Mouse (Mus musculus) stomach, embryonic 15.5 days (tissue): Measurements from ENCODE around the gene Gm18336. TPM values are rescaled to one million over a fixed set of nuclear protein-coding genes. Genes with fewer than 3 reads are reported as not detected.
"Not testable (repeated sequence)": the region's sequence is repeated elsewhere in the genome, so short reads cannot be mapped to it uniquely, and the experiment has no call there.

Experiments used
- ATAC-seq: fragments of 200-750 bp; cut with Nextera tagmentation; 2 replicates; pipeline ENCODE4 v1.8.0; 2017; ENCODE audit warnings: low read depth, moderate number of reproducible peaks, moderate TSS enrichment; ENCODE audit not compliant: insufficient read depth, low FRiP score
- H3K27ac ChIP-seq: fragments of 300-500 bp; sonication (generic); 2 replicates; pipeline ENCODE4 v1.5.1; 2015; ENCODE audit warnings: mild to moderate bottlenecking, inconsistent platforms
- H3K27me3 ChIP-seq: fragments of 300-500 bp; sonication (generic); replicated peaks from 2 replicates; pipeline ENCODE4 v1.6.1; 2015; ENCODE audit warnings: inconsistent platforms
- H3K36me3 ChIP-seq: fragments of 300-500 bp; sonication (generic); 2 replicates; pipeline ENCODE4 v1.6.1; 2015; ENCODE audit warnings: inconsistent platforms
- H3K4me1 ChIP-seq: fragments of 300-500 bp; sonication (generic); 2 replicates; pipeline ENCODE4 v1.6.1; 2015; ENCODE audit warnings: inconsistent platforms
- H3K4me2 ChIP-seq: fragments of 300-500 bp; sonication (generic); 2 replicates; pipeline ENCODE4 v1.6.1; 2015; ENCODE audit warnings: mild to moderate bottlenecking, inconsistent platforms
- H3K4me3 ChIP-seq: fragments of 300-500 bp; sonication (generic); replicated peaks from 2 replicates; pipeline ENCODE4 v1.5.1; 2015; ENCODE audit warnings: inconsistent platforms
- H3K9ac ChIP-seq: fragments of 300-500 bp; sonication (generic); 2 replicates; pipeline ENCODE4 v1.6.1; 2015; ENCODE audit warnings: inconsistent platforms
- H3K9me3 ChIP-seq: fragments of 300-500 bp; sonication (generic); 2 replicates; pipeline ENCODE4 v1.6.1; 2016; ENCODE audit warnings: inconsistent platforms
- WGBS: fragments of 180-500 bp; shearing (Covaris S2); methylation state at CpG from one replicate; pipeline ENCODE4 v1.1.7; 2015; 5-methylcytosine and 5-hydroxymethylcytosine counted together
- polyA plus RNA-seq: library from polyadenylated mRNA; unstranded; fragments of >200 nt; fragmentation: Nextera tagmentation; extraction: Ambion mirVana; gene quantifications from 2 replicates; pipeline ENCODE4 v1.2.1, GENCODE M21; 2015

The Gm18336 gene
- polyA plus RNA-seq, result not detected in 2 replicates

GRCm38 (mm10) chrX:73398636-73399035 is at the start of gene Gm18336:
Gene Gm18336, minus strand, starts transcription at chrX:73398736.
- not testable (repeated sequence) for H3K4me2 ChIP-seq, H3K9ac ChIP-seq, H3K4me3 ChIP-seq, ATAC-seq, H3K36me3 ChIP-seq, H3K27me3 ChIP-seq, H3K9me3 ChIP-seq, H3K27ac ChIP-seq, H3K4me1 ChIP-seq
- WGBS, result 63% methylated on average over 2 of the region's 2 CpGs

GRCm38 (mm10) chrX:73441428-73441827 is 42.9 kb upstream of the Gm18336 start:
- H3K27ac ChIP-seq, result no peak overlapping the region
- ATAC-seq, result no peak
- no peak overlapping the region for H3K4me3 ChIP-seq
- no peak overlapping the region for H3K4me2 ChIP-seq
- H3K9me3 ChIP-seq, result no peaks in the 10 kb centered on the region
- 54% methylated on average over 2 of the region's 2 CpGs for WGBS
- no peaks in the 10 kb centered on the region for H3K27me3 ChIP-seq
- H3K9ac ChIP-seq, result no peak overlapping the region
- H3K36me3 ChIP-seq, result no peaks in the 10 kb centered on the region
- no peaks in the 10 kb centered on the region for H3K4me1 ChIP-seq

- no peaks in the 10 kb centered on the region for H3K4me1 ChIP-seq
- WGBS, result 55% methylated on average over 11 of the region's 11 CpGs
- H3K9me3 ChIP-seq, result no peaks in the 10 kb centered on the region
- H3K27me3 ChIP-seq, result no peaks in the 10 kb centered on the region
- peak; percentile 43; the same call in 1 of the 2 replicates for ATAC-seq
- no peaks in the 10 kb centered on the region for H3K36me3 ChIP-seq
- no peak within 1 kb of the TSS for H3K27ac ChIP-seq
- no peak within 1 kb of the TSS for H3K4me3 ChIP-seq
- H3K4me2 ChIP-seq, result no peak within 1 kb of the TSS
- no peak within 1 kb of the TSS for H3K9ac ChIP-seq
Observed at GRCm38 (mm10) chrX:73435252-73435651, 36.7 kb upstream of the Gm18336 start, which contains the start of gene Trex2. Gene Trex2, minus strand, starts transcription at chrX:73435344.

GRCm38 (mm10) chrX:73432850-73433249 is 34.3 kb upstream of the Gm18336 start:
- Histone ChIP-seq H3K4me3 (no peak overlapping the region), H3K9me3 (no peaks in the 10 kb centered on the region), H3K4me1 (no peaks in the 10 kb centered on the region), H3K9ac (no peak overlapping the region), H3K4me2 (no peak overlapping the region), H3K36me3 (no peaks in the 10 kb centered on the region), H3K27ac (no peak overlapping the region), H3K27me3 (no peaks in the 10 kb centered on the region)
- 60% methylated on average over 5 of the region's 5 CpGs for WGBS
- no peak for ATAC-seq

DNA sequence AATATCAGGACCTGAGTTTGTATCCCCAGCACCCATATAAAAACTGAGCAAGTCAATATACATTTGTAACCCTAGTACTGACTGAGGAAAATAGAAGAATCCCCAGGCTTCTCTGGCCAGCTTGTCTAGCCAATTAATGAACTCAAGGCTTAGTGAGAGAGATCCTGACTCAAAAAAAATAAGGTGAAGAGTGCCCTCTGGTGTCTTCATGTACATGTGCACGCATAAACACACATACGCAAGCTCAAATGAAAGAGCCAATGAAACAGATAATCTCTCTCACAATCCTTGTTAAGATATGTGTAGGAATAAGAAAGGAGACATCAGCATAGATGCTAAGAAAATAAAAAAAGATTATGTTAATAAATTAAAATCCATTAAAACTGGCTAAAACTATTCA is 31.5 kb upstream of the Gm18336 start:
- Histone ChIP-seq H3K4me3 (no peak overlapping the region), H3K4me1 (no peaks in the 10 kb centered on the region), H3K9ac (no peak overlapping the region), H3K27ac (no peak overlapping the region), H3K9me3 (no peaks in the 10 kb centered on the region), H3K27me3 (no peaks in the 10 kb centered on the region), H3K36me3 (no peaks in the 10 kb centered on the region), H3K4me2 (no peak overlapping the region)
- 71% methylated on average over 2 of the region's 2 CpGs for WGBS
- no peak for ATAC-seq

GRCm38 (mm10) chrX:73412767-73413166 is 14.2 kb upstream of the Gm18336 start:
- 43% methylated on average over 1 of the region's 1 CpGs for WGBS
- H3K4me1 ChIP-seq, result no peaks in the 10 kb centered on the region
- no peaks in the 10 kb centered on the region for H3K27me3 ChIP-seq
- no peaks in the 10 kb centered on the region for H3K9me3 ChIP-seq
- H3K27ac ChIP-seq, result no peak overlapping the region
- no peak for ATAC-seq
- no peak overlapping the region for H3K4me2 ChIP-seq
- no peaks in the 10 kb centered on the region for H3K36me3 ChIP-seq
- H3K4me3 ChIP-seq, result no peak overlapping the region
- H3K9ac ChIP-seq, result no peak overlapping the region

DNA sequence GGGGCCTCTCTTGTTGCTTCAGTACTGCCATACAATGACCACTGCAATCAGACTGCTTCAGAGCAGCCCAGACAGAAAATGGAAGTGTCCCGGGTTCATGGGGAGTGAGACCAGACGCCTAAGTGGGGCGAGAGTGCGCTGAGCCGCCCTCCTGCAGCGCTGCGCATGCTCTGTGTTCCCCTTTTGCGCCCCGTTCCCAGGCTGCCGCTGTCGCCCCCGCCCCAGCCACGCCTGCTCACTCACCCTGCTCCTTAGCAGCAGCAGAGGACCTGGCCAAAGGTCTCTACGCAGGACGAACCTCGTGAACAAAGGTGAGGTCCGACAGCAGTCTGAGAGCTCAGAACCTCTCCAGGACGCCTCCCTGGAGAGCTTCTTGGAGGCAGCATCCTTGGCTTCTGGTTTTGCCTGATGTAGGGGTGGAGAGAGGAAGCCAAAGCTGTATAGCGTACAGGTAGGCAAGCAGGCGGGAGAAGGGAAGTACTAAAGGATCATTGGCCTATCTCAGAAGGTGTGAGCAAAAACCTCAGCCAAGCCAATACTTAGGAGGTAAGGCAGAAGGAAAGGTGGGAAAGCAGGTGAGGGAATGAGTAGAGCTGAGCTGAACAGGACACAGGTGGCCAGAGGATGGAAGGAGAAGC is 12.5 kb upstream of the Gm18336 start, which contains the start of gene Zfp92:
Gene Zfp92 (plus strand): TSS at position 217 of the 638 bp plus-strand sequence.
- Histone ChIP-seq H3K4me1 (no peaks in the 10 kb centered on the region), H3K27me3 (no peaks in the 10 kb centered on the region), H3K9ac (no peak within 1 kb of the TSS), H3K27ac (no peak within 1 kb of the TSS), H3K4me2 (peak within 1 kb of the TSS; percentile 50), H3K4me3 (peak within 1 kb of the TSS; percentile 28), H3K36me3 (no peaks in the 10 kb centered on the region), H3K9me3 (no peaks in the 10 kb centered on the region)
- no peak for ATAC-seq
- 17% methylated on average over 18 of the region's 20 CpGs for WGBS

- no peak for ATAC-seq
- no peak overlapping the region for H3K4me3 ChIP-seq
- no peak overlapping the region for H3K4me2 ChIP-seq
- 89% methylated on average over 12 of the region's 12 CpGs for WGBS
- no peaks in the 10 kb centered on the region for H3K27me3 ChIP-seq
- no peaks in the 10 kb centered on the region for H3K4me1 ChIP-seq
- H3K9ac ChIP-seq, result no peak overlapping the region
- no peaks in the 10 kb centered on the region for H3K9me3 ChIP-seq
- no peak overlapping the region for H3K27ac ChIP-seq
- no peaks in the 10 kb centered on the region for H3K36me3 ChIP-seq
Observed at GRCm38 (mm10) chrX:73401616-73402015, 3.1 kb upstream of the Gm18336 start.

- no peak overlapping the region for H3K4me2 ChIP-seq
- no peaks in the 10 kb centered on the region for H3K27me3 ChIP-seq
- ATAC-seq, result no peak
- no peak overlapping the region for H3K4me3 ChIP-seq
- H3K4me1 ChIP-seq, result no peaks in the 10 kb centered on the region
- H3K9ac ChIP-seq, result no peak overlapping the region
- H3K27ac ChIP-seq, result no peak overlapping the region
- no peaks in the 10 kb centered on the region for H3K36me3 ChIP-seq
- no peaks in the 10 kb centered on the region for H3K9me3 ChIP-seq
- WGBS, result 89% methylated on average over 20 of the region's 20 CpGs
Observed at GRCm38 (mm10) chrX:73400951-73401350, 2.4 kb upstream of the Gm18336 start.

DNA sequence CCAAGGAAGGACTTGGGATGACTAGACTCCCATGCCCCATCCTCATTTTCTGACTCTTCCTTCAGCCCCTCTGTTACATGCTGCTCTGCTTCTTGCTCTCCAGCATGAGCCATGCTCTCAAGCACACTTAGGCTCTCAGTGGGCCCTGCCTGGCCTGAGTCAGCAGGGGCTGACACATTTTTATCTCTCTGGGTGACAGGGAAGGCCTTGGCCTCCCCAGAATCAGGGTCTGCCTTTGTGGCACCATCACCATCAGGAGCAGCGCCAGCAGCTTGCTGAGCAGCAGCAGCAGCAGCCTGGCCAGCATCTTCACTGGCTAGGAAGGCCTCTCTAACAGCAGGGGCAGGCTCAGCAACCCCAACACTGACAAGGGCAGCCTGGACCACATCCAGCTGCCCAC is 2.1 kb downstream of the Gm18336 start:
- H3K27ac ChIP-seq, result no peak overlapping the region
- H3K36me3 ChIP-seq, result no peaks in the 10 kb centered on the region
- H3K4me2 ChIP-seq, result no peak overlapping the region
- ATAC-seq, result no peak
- H3K27me3 ChIP-seq, result no peaks in the 10 kb centered on the region
- H3K9me3 ChIP-seq, result no peaks in the 10 kb centered on the region
- H3K4me3 ChIP-seq, result no peak overlapping the region
- WGBS, result 95% methylated on average over 1 of the region's 1 CpGs
- no peaks in the 10 kb centered on the region for H3K4me1 ChIP-seq
- no peak overlapping the region for H3K9ac ChIP-seq

GRCm38 (mm10) chrX:73391481-73391880 is 7.1 kb downstream of the Gm18336 start:
- Histone ChIP-seq H3K4me1 (no peaks in the 10 kb centered on the region), H3K9ac (no peak overlapping the region), H3K27ac (no peak overlapping the region), H3K4me3 (no peak overlapping the region), H3K9me3 (no peaks in the 10 kb centered on the region), H3K27me3 (no peaks in the 10 kb centered on the region), H3K4me2 (no peak overlapping the region), H3K36me3 (no peaks in the 10 kb centered on the region)
- WGBS, result 90% methylated on average over 4 of the region's 4 CpGs
- no peak for ATAC-seq

- H3K4me3 ChIP-seq, result no peak overlapping the region
- no peak overlapping the region for H3K4me2 ChIP-seq
- WGBS, result 10% methylated on average over 1 of the region's 1 CpGs
- H3K4me1 ChIP-seq, result no peaks in the 10 kb centered on the region
- no peaks in the 10 kb centered on the region for H3K27me3 ChIP-seq
- H3K9ac ChIP-seq, result no peak overlapping the region
- ATAC-seq, result no peak
- no peak overlapping the region for H3K27ac ChIP-seq
- H3K36me3 ChIP-seq, result no peaks in the 10 kb centered on the region
- no peaks in the 10 kb centered on the region for H3K9me3 ChIP-seq
Observed at GRCm38 (mm10) chrX:73384924-73385323, 13.6 kb downstream of the Gm18336 start.

DNA sequence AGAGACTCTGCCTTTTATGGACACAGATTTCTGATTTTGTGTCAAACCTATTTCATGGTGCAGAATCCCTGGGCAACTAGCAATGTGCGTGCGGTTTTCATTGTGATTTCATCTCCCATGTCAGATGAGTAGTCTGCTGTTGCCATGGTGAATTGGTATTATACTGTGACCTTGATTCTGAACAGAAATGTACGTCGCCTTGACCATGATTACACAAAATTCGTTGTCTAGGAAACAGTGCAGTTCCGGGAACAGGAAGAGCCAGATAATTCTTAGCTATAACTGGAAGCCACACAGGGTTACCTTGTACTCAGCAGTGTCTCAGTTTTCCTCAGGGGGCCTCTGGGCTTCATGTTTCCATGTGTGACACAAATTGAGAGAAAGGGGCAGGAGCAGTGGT is 14.1 kb downstream of the Gm18336 start:
- no peak for ATAC-seq
- no peak overlapping the region for H3K4me2 ChIP-seq
- WGBS, result 70% methylated on average over 6 of the region's 6 CpGs
- H3K9me3 ChIP-seq, result no peaks in the 10 kb centered on the region
- H3K27ac ChIP-seq, result no peak overlapping the region
- no peak overlapping the region for H3K9ac ChIP-seq
- no peaks in the 10 kb centered on the region for H3K27me3 ChIP-seq
- no peaks in the 10 kb centered on the region for H3K36me3 ChIP-seq
- no peaks in the 10 kb centered on the region for H3K4me1 ChIP-seq
- no peak overlapping the region for H3K4me3 ChIP-seq
